ENCODE assay signal across 8 mouse cellular contexts in the genomic region with DNA sequence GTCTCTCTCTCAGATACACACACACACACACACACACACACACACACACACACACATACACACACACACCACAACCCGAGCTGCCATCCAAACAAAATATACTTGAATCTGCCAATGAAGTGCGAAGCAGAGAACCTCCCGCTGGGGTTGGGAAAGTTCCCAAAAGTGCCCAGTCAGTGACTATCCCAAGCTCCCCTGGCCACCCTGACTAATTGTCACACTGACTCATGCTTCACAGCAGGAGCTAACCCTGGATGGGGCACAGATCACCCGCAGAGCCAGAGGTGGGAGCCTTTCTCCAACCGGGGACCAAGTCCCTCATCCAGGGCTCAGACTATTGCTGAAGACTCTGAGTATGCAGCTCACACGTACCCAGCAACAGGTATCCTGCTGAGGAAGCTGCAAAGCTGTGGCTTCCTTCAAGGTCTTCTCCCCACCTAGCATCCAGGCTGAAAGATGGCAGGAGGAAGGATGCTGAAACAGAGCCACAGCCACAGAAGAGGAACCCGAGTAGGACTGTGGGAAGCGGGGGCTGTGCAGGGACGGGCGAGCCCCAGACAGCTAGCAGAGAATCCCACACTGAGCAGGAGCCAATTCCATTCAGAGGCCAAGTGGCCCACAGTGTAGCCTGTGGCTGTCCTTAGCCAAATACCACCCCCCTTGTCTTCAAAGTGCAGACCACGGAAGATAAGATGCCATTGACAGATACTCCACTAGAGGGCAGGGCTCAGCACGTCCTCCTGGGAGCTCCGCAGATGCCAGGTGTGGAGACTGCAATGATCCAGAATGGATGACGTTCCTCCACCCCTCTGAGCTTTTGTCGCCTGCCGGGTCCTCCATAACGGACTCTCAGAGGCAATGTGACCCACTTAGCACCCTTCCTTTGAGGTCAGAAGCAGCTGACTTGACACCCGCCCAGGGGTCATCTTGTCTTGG. TPM values are rescaled to one million over a fixed set of nuclear protein-coding genes. Genes with fewer than 3 reads are reported as not detected.
DNase-seq lines count a peak whose midpoint lies in the region; ATAC-seq and TF ChIP-seq lines count a peak whose summit lies in the region.

No protein-coding gene starts in this region.

- peak; percentile 49 to 50 for DNase-seq in adrenal gland, postnatal 36 days
- peak; percentile 55 for DNase-seq in fibroblast of lung, adult 2 months (ENCODE audit: low read depth)
- peak; percentile 46 to 49 for DNase-seq in kidney, postnatal 25 days
- DNase-seq in liver, embryonic 14.5 days (ENCODE audit: low read depth in 3 of 3, low spot score in 3 of 3) = no peak
- no peak for DNase-seq in spleen, postnatal 14 days (ENCODE audit: low spot score in 2 of 2)

- TF ChIP-seq POLR2A in olfactory bulb, adult 2 months (IDR thresholded peaks at IDR 0.05; ENCODE audit: insufficient read depth, low read depth, low read length) = no peak

- H3K27ac ChIP-seq in heart, embryonic 11.5 days (ENCODE audit: low read depth, low read length) = no peak overlapping the region
- H3K27ac ChIP-seq in liver, embryonic 14.5 days = no peak overlapping the region
- H3K27ac ChIP-seq in olfactory bulb, adult 2 months (ENCODE audit: insufficient read depth, low read depth, low read length) = no peak overlapping the region

- H3ac ChIP-seq in C2C12 (ENCODE audit: control insufficient read depth, insufficient read length, low read depth) = no peak overlapping the region

- H3K27me3 ChIP-seq in C2C12 (ENCODE audit: control insufficient read depth, insufficient read depth, insufficient read length) = peaks cover 1% of the 10 kb centered on the region
- H3K27me3 ChIP-seq in heart, embryonic 11.5 days (ENCODE audit: control insufficient read depth, insufficient read depth, low read length) = peaks cover 10% of the 10 kb centered on the region
- H3K27me3 ChIP-seq in liver, embryonic 14.5 days (ENCODE audit: control insufficient read depth, insufficient read depth, low read length) = no peaks in the 10 kb centered on the region

- peak overlapping the region; percentile 14; the same call in 1 of the 2 replicates for H3K4me2 ChIP-seq in heart, embryonic 11.5 days
- no peak overlapping the region for H3K4me2 ChIP-seq in liver, embryonic 14.5 days (ENCODE audit: low read depth)

- TF ChIP-seq EP300 in liver, embryonic 14.5 days (IDR thresholded peaks at IDR 0.05; ENCODE audit: low read depth) = no peak

- H3K4me1 ChIP-seq in heart, embryonic 11.5 days (ENCODE audit: control insufficient read depth, insufficient read depth, low read length) = peaks cover 5% of the 10 kb centered on the region; the same call in 1 of the 2 replicates
- peaks cover 0 to 6% of the 10 kb centered on the region in 2 experiments; a peak in 2 of 4 replicates for H3K4me1 ChIP-seq in liver, embryonic 14.5 days (replicated peaks; ENCODE audit: control insufficient read depth in 2 of 2, insufficient read depth in 2 of 2, low read length in 1 of 2)
- H3K4me1 ChIP-seq in olfactory bulb, adult 2 months (ENCODE audit: control insufficient read depth, insufficient read depth, low read length) = peaks cover 10% of the 10 kb centered on the region

- no peak for ATAC-seq in heart, embryonic 11.5 days (replicated peaks; ENCODE audit: insufficient number of reproducible peaks, low FRiP score, low TSS enrichment)
- no peak for ATAC-seq in liver, embryonic 14.5 days (ENCODE audit: insufficient read depth)

- H3K36me3 ChIP-seq in C2C12 (ENCODE audit: control insufficient read depth, insufficient read depth) = no peaks in the 10 kb centered on the region
- H3K36me3 ChIP-seq in heart, embryonic 11.5 days (ENCODE audit: control insufficient read depth, insufficient read depth, low read length) = no peaks in the 10 kb centered on the region
- no peaks in the 10 kb centered on the region for H3K36me3 ChIP-seq in liver, embryonic 14.5 days (replicated peaks; ENCODE audit: control insufficient read depth, insufficient read depth, low read depth)

- H3K9me3 ChIP-seq in heart, embryonic 11.5 days (replicated peaks; ENCODE audit: control insufficient read depth, low read length) = no peaks in the 10 kb centered on the region
- no peaks in the 10 kb centered on the region for H3K9me3 ChIP-seq in liver, embryonic 14.5 days (ENCODE audit: control insufficient read depth, low read length)

- 19% methylated on average over 18 of the region's 18 CpGs for WGBS in heart, embryonic 11.5 days (ENCODE audit: insufficient replicate concordance)
- WGBS in liver, embryonic 14.5 days (ENCODE audit: insufficient replicate concordance) = 18% methylated on average over 18 of the region's 18 CpGs
- WGBS in olfactory bulb, adult 2 months = 22% methylated on average over 18 of the region's 18 CpGs

- TF ChIP-seq CTCF in C2C12 (IDR thresholded peaks at IDR 0.05; ENCODE audit: control insufficient read depth, insufficient read depth, insufficient read length) = peak; percentile 18
- peak; percentile 71 for TF ChIP-seq CTCF in liver, embryonic 14.5 days (IDR thresholded peaks at IDR 0.05; ENCODE audit: low read depth)
- TF ChIP-seq CTCF in olfactory bulb, adult 2 months (IDR thresholded peaks at IDR 0.05; ENCODE audit: insufficient read depth, low read depth, low read length) = peak; percentile 53; the same call in 1 of the 2 replicates

- H3K9ac ChIP-seq in heart, embryonic 11.5 days (ENCODE audit: low read depth, low read length) = no peak overlapping the region
- no peak overlapping the region for H3K9ac ChIP-seq in liver, embryonic 14.5 days (replicated peaks)

- no peaks in the 10 kb centered on the region for H3K79me3 ChIP-seq in C2C12 (ENCODE audit: low read depth)

- H3K79me2 ChIP-seq in C2C12 (ENCODE audit: control insufficient read depth, insufficient read depth) = no peaks in the 10 kb centered on the region

- H3K4me3 ChIP-seq in C2C12 (ENCODE audit: insufficient read depth, poor library complexity, severe bottlenecking) = no peak overlapping the region
- H3K4me3 ChIP-seq in heart, embryonic 11.5 days (ENCODE audit: low read depth, low read length) = no peak overlapping the region
- H3K4me3 ChIP-seq in liver, embryonic 14.5 days (ENCODE audit: insufficient read depth in 1 of 2, low read depth in 2 of 2, low read length in 2 of 2) = no peak overlapping the region
- H3K4me3 ChIP-seq in olfactory bulb, adult 2 months (ENCODE audit: insufficient read depth, low read depth, low read length) = no peak overlapping the region

TF ChIP-seq in C2C12, 6 proteins besides CTCF, POLR2A, EP300 and RAD21:
- TF ChIP-seq MAX (IDR thresholded peaks at IDR 0.05) = no peak
- TF ChIP-seq CEBPB (IDR thresholded peaks at IDR 0.05; ENCODE audit: low read depth) = no peak
- no peak for TF ChIP-seq USF1 (IDR thresholded peaks at IDR 0.05; ENCODE audit: low read depth)
- TF ChIP-seq FOSL1 (IDR thresholded peaks at IDR 0.05; ENCODE audit: insufficient read depth, low read length, poor library complexity, severe bottlenecking) = no peak
- TF ChIP-seq MYOG (IDR thresholded peaks at IDR 0.05; ENCODE audit: control insufficient read depth, extremely low read depth, insufficient read length) = no peak

RNA-seq across cellular contexts. Expression of a gene that starts 48.9 kb away (rescaled TPM):
- 0.02 TPM for polyA plus RNA-seq in C2C12 (2012; fragmentation: generic; extraction: Trizol)
- total RNA-seq in adrenal gland, postnatal 36 days (2021) = 1 to 10 TPM; 2.1 to 3.2 TPM
- polyA plus RNA-seq in heart, embryonic 11.5 days (2014; fragmentation: Nextera tagmentation; extraction: Ambion mirVana) = 0.44 and 0.87 TPM in 2 replicates
- polyA plus RNA-seq in liver, embryonic 14.5 days (2012; rRNA removed) = 0.25 and 0.28 TPM in 2 replicates
- polyA plus RNA-seq in liver, embryonic 14.5 days (2014; fragmentation: Nextera tagmentation; extraction: Ambion mirVana) = 0.19 and 0.29 TPM in 2 replicates
- polyA plus RNA-seq in olfactory bulb, adult 2 months (2012; ENCODE audit: insufficient read depth, insufficient read length, low replicate concordance, missing spikeins) = not detected in 2 replicates

Comparison
In these comparisons a context has a peak if more than half of its experiments do, and no peak if none do; other contexts are left out.
1. CTCF ChIP-seq: peak in every context shown above with its lines; median percentile 71 in liver, embryonic 14.5 days; 53 in olfactory bulb, adult 2 months; 18 in C2C12.
2. DNase-seq: peak in adrenal gland, postnatal 36 days (2 of 2), fibroblast of lung, adult 2 months (single experiment) and kidney, postnatal 25 days (2 of 2); none in liver, embryonic 14.5 days (0 of 3) and spleen, postnatal 14 days (0 of 2).